Mouse (Mus musculus) liver, adult (tissue): Measurements from ENCODE around the gene Bcl7c.

Source experiments
- GATA4 ChIP-seq: IDR thresholded peaks from 2 replicates; pipeline ENCODE4 v1.6.1; 2014; ENCODE audit warnings: mild to moderate bottlenecking, low read length; ENCODE audit not compliant: insufficient replicate concordance

Bcl7c gene

DNA sequence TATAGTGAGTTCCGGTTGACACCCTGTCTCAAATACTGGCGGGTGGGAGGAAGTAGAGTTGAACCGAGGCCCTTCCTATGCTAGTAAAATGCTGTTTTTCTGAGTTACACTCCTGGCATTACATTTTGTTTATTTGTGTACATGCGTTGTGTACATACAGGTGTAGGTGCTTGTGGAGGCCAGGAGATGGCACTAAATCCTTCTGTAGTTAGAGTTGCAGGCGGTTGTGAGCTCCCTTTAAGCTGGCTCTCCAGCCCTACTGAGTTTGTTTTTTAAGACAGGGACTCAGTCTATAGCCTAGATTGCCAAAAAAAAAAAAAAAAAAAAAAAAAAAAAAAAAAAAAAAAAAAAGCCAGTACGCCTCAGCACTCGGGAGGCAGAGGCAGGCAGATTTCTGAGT lies 19.2 kb upstream of the Bcl7c start:
- no peak for TF ChIP-seq GATA4

DNA sequence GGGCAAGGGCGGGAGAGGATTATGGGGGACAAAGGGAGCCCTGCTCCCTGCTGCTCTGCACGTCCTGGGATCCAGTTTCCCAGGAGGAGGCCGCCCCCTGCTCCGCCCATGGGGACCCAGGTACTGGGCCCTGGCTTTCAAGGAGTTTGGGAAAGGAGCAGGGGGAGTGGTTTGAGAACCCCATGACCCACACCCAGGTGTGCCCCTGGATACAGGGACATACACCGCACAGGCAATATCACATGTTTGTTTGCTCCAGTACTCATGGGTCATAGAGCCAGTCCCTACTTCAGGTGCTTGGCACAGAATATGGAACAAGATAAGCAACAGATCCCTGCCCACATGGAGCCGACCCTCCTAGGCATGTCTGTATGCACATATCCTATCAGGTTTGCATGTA lies 17.2 kb upstream of the Bcl7c start:
- TF ChIP-seq GATA4: no peak

GRCm38 (mm10) chr7:127725490-127725889 lies 16.8 kb upstream of the Bcl7c start:
- no peak for TF ChIP-seq GATA4

- TF ChIP-seq GATA4: no peak
Observed at GRCm38 (mm10) chr7:127719258-127719657, 10.5 kb upstream of the Bcl7c start.

GRCm38 (mm10) chr7:127718339-127718738 lies 9.6 kb upstream of the Bcl7c start:
- no peak for TF ChIP-seq GATA4

DNA sequence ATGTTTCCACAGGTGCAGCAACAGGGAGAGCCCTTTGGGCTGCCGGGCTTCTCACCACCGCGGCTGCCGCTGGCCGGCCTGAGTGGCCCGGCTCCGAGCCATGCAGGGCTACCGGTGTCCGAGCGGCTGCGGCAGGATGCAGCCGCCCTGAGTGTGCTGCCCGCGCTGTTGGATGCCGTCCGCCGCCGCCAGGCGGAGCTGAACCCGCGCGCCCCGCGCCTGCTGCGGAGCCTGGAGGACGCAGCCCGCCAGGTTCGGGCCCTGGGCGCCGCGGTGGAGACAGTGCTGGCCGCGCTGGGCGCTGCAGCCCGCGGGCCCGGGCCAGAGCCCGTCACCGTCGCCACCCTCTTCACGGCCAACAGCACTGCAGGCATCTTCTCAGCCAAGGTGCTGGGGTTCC lies 8.3 kb upstream of the Bcl7c start:
- TF ChIP-seq GATA4: no peak

DNA sequence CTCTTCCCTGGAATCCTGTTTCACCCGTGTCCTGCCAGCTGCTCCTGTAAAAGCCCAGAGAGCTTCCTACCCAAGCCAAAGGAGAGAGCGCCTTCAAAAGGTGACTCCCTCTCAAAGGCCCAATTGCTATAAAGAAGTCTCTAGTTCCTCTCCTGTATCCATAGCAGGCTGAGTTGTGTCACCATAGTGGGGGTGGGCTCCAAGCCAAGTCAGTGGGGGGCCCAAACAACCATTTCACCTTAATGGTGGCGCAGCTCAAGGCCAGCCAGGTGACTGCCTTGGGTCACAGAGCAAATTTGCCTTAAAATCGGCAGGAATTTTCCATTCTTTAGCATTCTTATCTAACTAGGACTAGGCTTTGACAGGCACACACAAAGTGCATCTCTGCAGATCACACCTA lies 6.1 kb upstream of the Bcl7c start:
- no peak for TF ChIP-seq GATA4

- TF ChIP-seq GATA4: no peak
Observed at GRCm38 (mm10) chr7:127712461-127713385, 4.0 kb upstream of the Bcl7c start, which contains the start of gene Ctf1. Gene Ctf1, plus strand, starts transcription at chr7:127712736.

- no peak for TF ChIP-seq GATA4
Observed at GRCm38 (mm10) chr7:127711456-127711855, 2.7 kb upstream of the Bcl7c start.

- no peak for TF ChIP-seq GATA4
Observed at GRCm38 (mm10) chr7:127711031-127711430, 2.3 kb upstream of the Bcl7c start.

GRCm38 (mm10) chr7:127709261-127709979 lies 687 bp upstream of the Bcl7c start:
- TF ChIP-seq GATA4: no peak

DNA sequence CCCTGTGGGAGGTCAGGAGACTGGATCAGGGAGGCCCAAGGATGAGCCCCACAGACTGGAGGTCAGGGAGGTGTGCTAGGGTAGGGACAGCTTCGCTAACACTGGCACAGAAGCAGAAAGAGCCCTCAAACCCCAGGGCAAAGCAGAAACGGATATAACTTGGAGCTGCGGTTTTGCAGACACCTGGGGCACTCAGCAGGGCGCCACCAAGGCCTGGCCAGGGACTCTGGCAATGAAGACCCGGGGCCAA lies 851 bp downstream of the Bcl7c start:
- no peak for TF ChIP-seq GATA4

DNA sequence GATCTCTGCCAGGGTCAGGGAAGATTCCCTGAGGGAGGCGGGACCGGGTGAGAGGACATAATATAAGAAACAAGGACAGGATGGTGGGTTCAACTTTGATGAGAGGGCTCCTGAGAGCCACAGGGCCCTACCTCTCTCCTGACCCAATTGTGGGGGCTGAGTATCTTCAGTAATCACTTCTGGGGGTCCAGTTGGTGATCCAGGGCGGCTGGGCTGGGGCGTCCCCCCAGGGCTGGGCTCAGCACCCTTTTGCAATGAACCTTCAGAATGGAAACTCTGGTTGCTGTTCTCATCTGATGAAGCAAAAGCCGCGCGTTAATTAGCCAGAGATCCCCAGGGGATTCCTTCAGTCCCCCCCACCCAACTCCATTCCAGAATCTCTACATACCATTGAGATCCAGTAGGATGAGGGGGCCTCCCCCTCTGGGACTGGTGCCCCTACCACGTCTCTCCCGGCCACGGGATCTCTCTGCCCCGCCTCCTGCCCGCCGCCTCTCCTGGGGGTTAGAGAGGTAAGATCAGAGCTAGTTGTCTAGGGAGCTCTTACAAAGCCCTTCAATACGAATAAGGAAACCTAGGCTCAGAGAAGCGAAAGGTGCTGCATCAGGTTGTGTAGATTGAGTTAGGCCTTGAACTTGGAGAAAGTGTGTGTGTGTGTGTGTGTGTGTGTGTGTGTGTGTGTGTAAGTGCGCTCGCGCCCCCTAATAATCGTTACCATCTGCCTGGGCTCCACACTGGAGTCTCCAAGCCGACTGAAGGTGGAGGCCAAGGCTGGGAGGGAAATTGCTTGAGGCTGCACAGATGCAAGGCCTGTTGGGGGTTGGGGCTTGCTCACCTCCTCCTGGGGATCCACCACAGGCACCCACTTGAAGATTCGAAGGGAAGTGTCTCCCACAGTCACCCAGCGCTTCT lies 1.4 kb downstream of the Bcl7c start:
- TF ChIP-seq GATA4: no peak

DNA sequence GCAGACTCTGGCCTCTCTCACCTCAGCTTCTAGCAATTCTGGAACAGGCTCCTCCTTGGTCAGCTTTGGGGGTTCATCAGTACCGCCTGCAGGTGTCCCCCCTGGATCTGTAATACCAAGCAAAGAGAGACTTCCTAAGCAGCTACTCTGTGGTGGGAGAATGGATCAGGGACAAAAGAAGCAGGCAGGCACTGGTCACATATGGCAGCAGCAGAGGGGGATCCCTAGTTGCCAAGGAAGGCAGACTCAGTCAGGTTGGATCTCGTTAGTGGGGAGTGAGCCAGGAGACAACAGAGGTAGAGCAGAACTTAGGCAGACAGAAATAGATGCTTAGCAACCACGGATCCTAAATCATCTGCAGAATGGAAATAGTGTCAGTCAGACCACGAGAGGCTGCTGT lies 3.0 kb downstream of the Bcl7c start:
- TF ChIP-seq GATA4: no peak

DNA sequence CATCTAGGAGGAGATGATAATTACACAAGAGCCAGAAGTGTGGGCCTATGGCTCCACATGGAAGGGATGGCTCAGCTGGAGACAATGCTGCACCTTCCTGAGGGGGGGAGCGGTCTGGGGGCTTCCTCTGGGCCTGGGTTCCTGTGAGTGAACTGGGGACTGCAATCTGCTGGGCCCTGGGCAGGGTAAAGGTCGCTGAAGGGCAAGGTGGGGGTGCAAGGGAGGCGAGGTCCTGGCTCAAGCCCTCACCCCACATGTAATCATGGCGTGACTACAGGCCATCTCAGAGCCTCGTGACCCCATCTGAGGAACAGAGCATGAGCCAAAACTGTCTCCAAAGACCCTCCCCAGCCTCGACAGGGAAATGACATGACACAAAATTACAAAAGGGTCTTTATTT lies 4.1 kb downstream of the Bcl7c start:
- TF ChIP-seq GATA4: no peak
